In the genomic region with DNA sequence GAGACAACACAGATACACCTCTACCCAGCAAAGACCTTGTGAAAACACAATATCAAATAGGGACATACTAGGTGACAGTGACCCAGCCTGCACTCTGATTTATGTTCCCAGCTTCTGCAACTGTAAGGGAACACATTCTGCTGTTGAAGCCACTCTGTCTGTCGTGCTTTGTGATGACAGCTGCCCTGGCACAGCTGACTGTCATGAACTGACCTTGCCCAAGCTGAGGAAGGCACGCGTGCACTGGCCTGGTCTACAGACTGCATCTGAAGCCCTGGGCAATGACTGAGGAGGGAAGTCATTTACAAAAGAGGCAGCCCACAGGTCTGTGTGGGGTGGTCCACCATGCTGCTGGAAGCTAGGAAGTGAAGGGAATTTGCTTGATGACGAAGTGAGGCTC, we compare ENCODE assay signal across 20 mouse cellular contexts.
DNase-seq lines count a peak whose midpoint lies in the region; ATAC-seq and TF ChIP-seq lines count a peak whose summit lies in the region.
"Had no signal": no experiment of that assay in that cellular context is flagged by ENCODE, and none has a peak within 500 bp of the region (broad histone marks: within the 10 kb centered on the region; RNA-seq: fewer than 3 reads in every experiment).

No protein-coding gene starts in this region.

- H3K27ac ChIP-seq in gastrocnemius, adult 2 months = no peak overlapping the region
- H3K27ac ChIP-seq in heart, adult 2 months = no peak overlapping the region
- H3K27ac ChIP-seq in heart, embryonic 10.5 days = no peak overlapping the region
- H3K27ac ChIP-seq in kidney, embryonic 16.5 days (ENCODE audit: low read length) = no peak overlapping the region
- H3K27ac ChIP-seq: embryonic facial prominence, embryonic 15.5 days; forebrain, embryonic 10.5 days; hindbrain, embryonic 15.5 days; kidney, embryonic 15.5 days had no signal

- no peaks in the 10 kb centered on the region for H3K36me3 ChIP-seq in heart, adult 2 months (ENCODE audit: control insufficient read depth, insufficient read depth, low read length)
- H3K36me3 ChIP-seq in heart, embryonic 10.5 days = no peaks in the 10 kb centered on the region
- no peaks in the 10 kb centered on the region for H3K36me3 ChIP-seq in kidney, embryonic 16.5 days (ENCODE audit: insufficient read depth, low read length)
- H3K36me3 ChIP-seq: embryonic facial prominence, embryonic 15.5 days; kidney, embryonic 15.5 days had no signal

- no peak for TF ChIP-seq POLR2A in heart, adult 2 months (IDR thresholded peaks at IDR 0.05; ENCODE audit: insufficient read depth, low read depth, low read length)

- TF ChIP-seq EP300 in heart, adult 2 months (IDR thresholded peaks at IDR 0.05; ENCODE audit: insufficient read depth, low read depth, low read length) = 0 out of 2 replicates have a peak, but pooled peaks have one; percentile 37

- no peak for ATAC-seq in kidney, embryonic 16.5 days (ENCODE audit: low FRiP score, low TSS enrichment)
- ATAC-seq: forebrain, embryonic 14.5 days; intestine, embryonic 16.5 days had no signal

- intact Hi-C loops in gastrocnemius, adult 2 months (cut with DNase I) = no loop called here
- intact Hi-C loops in heart, adult 2 months (cut with DNase I) = no loop called here
- intact Hi-C loops in heart, postnatal 10 days (cut with DNase I) = no loop called here

- TF ChIP-seq CTCF in gastrocnemius, adult 2 months (IDR thresholded peaks at IDR 0.05) = no peak
- TF ChIP-seq CTCF in heart, adult 2 months (IDR thresholded peaks at IDR 0.05) = no peak

- 59% methylated on average over 4 of the region's 4 CpGs for WGBS in heart, adult 2 months
- WGBS in heart, embryonic 10.5 days = 81% methylated on average over 4 of the region's 4 CpGs
- WGBS in kidney, embryonic 16.5 days = 71% methylated on average over 4 of the region's 4 CpGs

- H3K4me1 ChIP-seq in heart, adult 2 months (ENCODE audit: control insufficient read depth, insufficient read depth, low read length) = peaks cover 2% of the 10 kb centered on the region; the same call in 1 of the 2 replicates
- H3K4me1 ChIP-seq in heart, embryonic 10.5 days = no peaks in the 10 kb centered on the region
- H3K4me1 ChIP-seq in kidney, embryonic 16.5 days (ENCODE audit: insufficient read depth, low read length) = no peaks in the 10 kb centered on the region
- H3K4me1 ChIP-seq: embryonic facial prominence, embryonic 15.5 days; hindbrain, embryonic 15.5 days; kidney, embryonic 15.5 days had no signal

- DNase-seq in gastrocnemius, adult 2 months = peak; percentile 32
- no peak for DNase-seq in gastrocnemius, adult 18-20 months (ENCODE audit: low spot score)
- peak in 1 of 2 experiments; percentile 25 for DNase-seq in heart, adult 2 months
- DNase-seq in heart, embryonic 10.5 days (ENCODE audit: low spot score) = no peak
- peak; percentile 36 to 41 for DNase-seq in heart, postnatal 10 days
- DNase-seq: adrenal gland, postnatal 25 days; cerebellum, adult 11 months; cerebellum, adult 8-10 months; cerebellum, postnatal 14 days; embryo, embryonic 11 days; gastrocnemius, postnatal 10 days; kidney, adult 2 months had no signal

- H3K27me3 ChIP-seq in heart, adult 2 months (ENCODE audit: control insufficient read depth, insufficient read depth, low read length) = no peaks in the 10 kb centered on the region
- no peaks in the 10 kb centered on the region for H3K27me3 ChIP-seq in heart, embryonic 10.5 days (ENCODE audit: insufficient read depth, poor library complexity, severe bottlenecking)
- H3K27me3 ChIP-seq in kidney, embryonic 16.5 days (ENCODE audit: insufficient read depth, low read length) = no peaks in the 10 kb centered on the region
- H3K27me3 ChIP-seq: embryonic facial prominence, embryonic 15.5 days; hindbrain, embryonic 15.5 days; kidney, embryonic 15.5 days had no signal

- no peaks in the 10 kb centered on the region for H3K9me3 ChIP-seq in heart, embryonic 10.5 days
- H3K9me3 ChIP-seq in kidney, embryonic 16.5 days (ENCODE audit: low read length) = no peaks in the 10 kb centered on the region
- H3K9me3 ChIP-seq: embryonic facial prominence, embryonic 15.5 days; forebrain, embryonic 10.5 days; hindbrain, embryonic 15.5 days; kidney, embryonic 15.5 days had no signal

- H3K4me3 ChIP-seq in gastrocnemius, adult 2 months = no peak overlapping the region
- H3K4me3 ChIP-seq in heart, adult 2 months = no peak overlapping the region
- H3K4me3 ChIP-seq in heart, embryonic 10.5 days = no peak overlapping the region
- no peak overlapping the region for H3K4me3 ChIP-seq in kidney, embryonic 16.5 days (ENCODE audit: low read length)
- H3K4me3 ChIP-seq: embryonic facial prominence, embryonic 15.5 days; erythroblast, embryonic 14.5 days; forebrain, embryonic 10.5 days; hindbrain, embryonic 15.5 days; kidney, embryonic 15.5 days had no signal

- H3K4me2 ChIP-seq in kidney, embryonic 16.5 days (replicated peaks; ENCODE audit: low read depth, low read length) = no peak overlapping the region
- H3K4me2 ChIP-seq: embryonic facial prominence, embryonic 15.5 days; hindbrain, embryonic 15.5 days; kidney, embryonic 15.5 days had no signal

- H3K79me2 ChIP-seq in heart, adult 2 months (replicated peaks; ENCODE audit: control insufficient read depth, insufficient read depth, low read length) = no peaks in the 10 kb centered on the region

- no peak overlapping the region for H3K9ac ChIP-seq in heart, adult 2 months (ENCODE audit: low read depth, low read length)
- no peak overlapping the region for H3K9ac ChIP-seq in kidney, embryonic 16.5 days (replicated peaks; ENCODE audit: low read length)
- H3K9ac ChIP-seq: embryonic facial prominence, embryonic 15.5 days; hindbrain, embryonic 15.5 days; kidney, embryonic 15.5 days had no signal

Comparison
In these comparisons a context has a peak if more than half of its experiments do, and no peak if none do; other contexts are left out.
1. DNase-seq: peak in gastrocnemius, adult 2 months (single experiment) and heart, postnatal 10 days (2 of 2); none in gastrocnemius, adult 18-20 months (single experiment) and heart, embryonic 10.5 days (single experiment).